Mouse (Mus musculus): ENCODE data around the gene Sept10. TPM values are rescaled to one million over a fixed set of nuclear protein-coding genes. Genes with fewer than 3 reads are reported as not detected.

Sept10 gene
- total RNA-seq, 2 experiments from 2014 or later, result 12.5 to 15.6 TPM

Other genes starting within 250 kb of the Sept10 start
- 10 to 100 TPM; 11.4 to 12.7 TPM for gene Sowahc, start 106 bp upstream of the Sept10 start, total RNA-seq (2021)
- gene P4ha1, start 101.4 kb upstream of the Sept10 start, total RNA-seq (2021), result 10 to 100 TPM; 29.8 to 30.9 TPM
- gene Gm10273, start 173.8 kb upstream of the Sept10 start, total RNA-seq (2021), result 10 to 100 TPM; 22.8 to 27.2 TPM
- not detected for gene Pla2g12b, start 181.8 kb upstream of the Sept10 start, total RNA-seq (2021)
- gene Oit3, start 219.9 kb upstream of the Sept10 start, total RNA-seq (2021), result under 1 TPM; 0.11 to 0.37 TPM